Mouse (Mus musculus): ENCODE measurements around the gene Pak3.
"Not testable (repeated sequence)": the region's sequence is repeated elsewhere in the genome, so short reads cannot be mapped to it uniquely, and the experiment has no call there.

The Pak3 gene

DNA sequence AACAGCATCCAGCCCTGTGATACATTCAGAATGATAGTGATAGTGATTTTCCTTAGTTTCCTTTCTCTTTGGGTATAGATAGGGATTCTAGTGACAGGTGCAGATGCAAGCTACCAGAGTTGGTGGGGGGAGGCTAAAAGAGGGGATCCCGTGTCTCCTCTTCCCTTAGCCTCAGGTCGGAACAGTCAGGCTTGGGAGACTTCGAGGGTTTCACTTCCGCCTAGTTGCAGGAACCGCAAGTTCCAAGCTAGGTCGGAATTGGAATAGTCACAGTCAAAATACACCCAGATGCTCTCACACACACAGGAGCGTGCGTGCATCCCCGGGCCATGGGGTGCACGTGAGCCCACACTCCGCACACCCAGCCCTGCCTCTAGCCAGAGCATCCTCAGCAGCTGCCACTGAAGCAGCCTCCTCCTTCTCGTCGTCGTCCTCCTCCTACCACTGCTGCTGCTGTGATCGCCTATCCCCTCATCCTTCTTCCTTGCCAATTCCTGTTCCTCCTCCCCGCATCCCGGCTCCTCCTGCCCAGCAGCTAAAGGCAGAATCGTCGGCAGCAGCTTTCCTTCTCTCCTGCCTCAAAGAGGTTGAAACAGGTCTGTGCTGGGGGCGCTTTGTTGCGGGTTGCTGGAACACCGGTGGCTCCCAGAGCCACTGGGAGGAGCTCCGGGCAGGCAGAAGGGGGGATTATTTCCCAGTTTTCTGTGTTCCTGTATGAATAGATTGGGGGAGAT, at the start of gene Pak3:
Gene Pak3, plus strand, starts transcription at position 424 of the 734 bp plus-strand sequence.
- peak; percentile 24 for DNase-seq (ENCODE audit: extremely low spot score)

DNA sequence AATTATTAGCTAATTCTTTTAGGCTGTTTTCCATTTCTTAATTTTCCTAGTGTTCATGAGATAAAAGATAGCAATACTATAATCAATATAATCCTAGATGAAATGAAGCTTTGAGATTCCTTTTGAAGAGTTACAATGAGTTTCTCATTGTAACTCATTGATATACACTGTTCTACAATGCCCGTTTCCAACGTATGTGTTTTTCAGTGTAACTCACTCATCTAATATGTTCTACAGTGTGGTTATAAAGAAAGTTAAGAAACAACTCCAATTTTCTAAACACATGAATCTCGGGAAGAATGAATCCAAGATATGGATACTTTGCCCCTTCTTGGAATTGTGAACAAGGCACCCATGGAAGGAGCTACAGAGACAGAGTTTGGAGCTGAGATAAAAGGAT, 35.5 kb upstream of the Pak3 start:
- DNase-seq (ENCODE audit: extremely low spot score): peak; percentile 100

DNA sequence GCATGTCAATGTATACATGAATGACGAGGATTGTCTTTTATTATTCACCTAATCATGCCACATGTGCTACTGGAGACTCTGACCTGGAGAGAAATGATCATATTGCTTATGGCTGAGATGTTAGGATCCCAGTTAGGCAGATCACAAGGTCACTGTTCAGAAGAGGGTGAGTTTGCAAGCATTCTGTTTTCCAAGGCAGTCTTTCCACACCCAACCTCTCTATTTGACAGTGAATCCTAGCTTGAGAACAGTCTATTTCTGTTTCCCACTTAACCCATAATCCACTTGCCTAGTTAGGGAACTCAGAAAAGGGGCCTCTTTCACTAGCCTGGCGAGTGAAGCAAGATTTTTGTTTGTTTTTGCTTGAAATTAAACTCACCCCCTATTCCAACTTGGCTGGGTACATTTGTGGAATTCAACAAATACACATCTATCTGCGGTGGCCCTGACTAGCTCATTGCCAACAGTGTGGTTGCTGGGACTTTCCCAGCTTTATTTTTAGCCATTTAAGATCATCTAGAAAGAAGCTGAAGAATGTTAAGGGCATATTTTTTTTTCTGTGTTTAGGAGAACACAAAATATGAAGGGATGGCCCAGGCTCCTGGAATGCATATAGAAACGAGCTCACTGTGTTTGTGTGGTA, 17.2 kb upstream of the Pak3 start:
- no peak for DNase-seq (ENCODE audit: extremely low spot score)

DNA sequence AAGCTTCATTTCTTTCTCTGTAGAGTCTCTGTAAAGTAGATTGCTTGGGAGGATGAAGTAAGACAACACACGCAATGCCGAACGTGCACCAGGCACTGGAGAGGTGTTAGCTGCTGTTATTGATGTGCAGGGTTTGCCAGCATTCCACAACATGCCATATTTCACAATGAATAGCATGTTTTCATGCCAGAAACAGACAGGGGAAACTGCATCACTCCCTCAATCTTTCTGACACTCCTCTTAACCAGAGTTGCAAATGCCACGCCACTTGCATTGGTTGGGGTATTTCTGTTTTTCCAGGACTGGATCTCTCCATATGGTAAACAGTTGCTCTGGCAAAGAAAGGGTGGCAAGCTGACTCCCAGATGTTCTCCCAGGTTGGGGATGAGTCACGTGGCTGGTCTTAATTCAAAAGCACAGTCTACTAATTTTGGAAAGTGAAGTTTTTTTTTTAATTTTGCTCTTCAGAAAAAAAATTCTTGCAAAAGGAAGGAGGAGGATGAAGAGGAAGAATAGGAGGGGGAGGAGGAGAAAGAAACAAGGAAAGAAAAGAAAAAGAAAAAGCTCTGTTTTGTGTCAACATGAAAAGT, 16.5 kb upstream of the Pak3 start:
- DNase-seq (ENCODE audit: extremely low spot score): no peak

DNA sequence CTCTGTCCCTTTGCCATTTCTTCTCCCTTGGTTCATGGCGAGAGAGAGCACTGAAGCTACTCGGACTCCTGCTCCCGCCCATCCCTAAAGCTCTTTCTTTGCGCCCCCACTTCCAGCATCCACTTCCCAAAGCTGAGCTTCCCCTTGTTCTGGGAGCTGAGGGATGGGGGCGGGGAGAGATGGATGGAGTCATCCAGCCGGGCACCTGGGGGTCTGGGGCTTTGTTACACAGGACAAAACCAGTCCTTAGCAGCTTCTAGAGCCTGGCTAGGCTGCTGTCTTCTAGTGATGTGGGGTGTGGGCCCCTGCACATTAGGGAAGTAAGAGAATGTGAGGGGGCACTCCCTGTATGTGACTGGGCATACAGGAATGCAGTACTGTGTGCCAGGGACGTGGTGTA, 526 bp downstream of the Pak3 start:
- peak; percentile 10 for DNase-seq (ENCODE audit: extremely low spot score)

DNA sequence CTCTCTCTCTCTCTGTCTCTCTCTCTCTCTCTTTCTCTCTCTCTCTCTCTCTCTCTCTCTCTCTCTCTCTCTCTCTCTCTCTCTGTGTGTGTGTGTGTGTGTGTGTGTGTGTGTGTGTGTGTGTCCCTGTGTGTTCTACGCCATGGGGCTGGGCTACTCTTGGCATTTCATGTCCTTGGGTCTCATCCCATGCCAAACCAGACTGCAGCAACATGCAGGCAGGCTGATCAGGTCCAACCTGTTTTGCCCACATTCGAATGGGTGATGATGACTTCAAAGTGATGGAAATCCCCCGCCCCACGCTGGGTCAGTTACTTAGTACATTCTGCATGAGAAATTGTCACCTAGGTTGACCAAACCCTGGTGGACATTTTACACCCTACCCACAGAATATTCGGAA, 1.1 kb downstream of the Pak3 start:
- DNase-seq (ENCODE audit: extremely low spot score): not testable (repeated sequence)

DNA sequence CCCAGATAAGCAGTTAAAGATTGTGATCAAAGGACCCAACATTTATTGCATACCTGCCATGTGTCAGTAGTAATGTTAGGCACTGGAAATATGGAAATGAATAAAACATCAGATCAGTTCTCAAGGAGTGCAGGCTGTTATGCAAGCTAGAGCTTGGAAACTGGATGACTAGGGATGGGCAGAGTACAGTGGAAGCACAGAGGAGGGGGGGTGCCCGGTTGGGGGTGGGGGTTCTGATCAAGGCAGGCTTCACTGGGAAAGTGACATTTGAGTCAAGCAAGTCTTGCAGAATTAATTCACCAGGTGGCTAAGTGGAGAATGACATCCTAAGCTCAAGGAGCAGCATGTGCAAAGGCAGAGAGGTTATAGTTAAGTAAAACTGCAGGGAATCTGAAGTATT, 1.8 kb downstream of the Pak3 start:
- DNase-seq (ENCODE audit: extremely low spot score): no peak

DNA sequence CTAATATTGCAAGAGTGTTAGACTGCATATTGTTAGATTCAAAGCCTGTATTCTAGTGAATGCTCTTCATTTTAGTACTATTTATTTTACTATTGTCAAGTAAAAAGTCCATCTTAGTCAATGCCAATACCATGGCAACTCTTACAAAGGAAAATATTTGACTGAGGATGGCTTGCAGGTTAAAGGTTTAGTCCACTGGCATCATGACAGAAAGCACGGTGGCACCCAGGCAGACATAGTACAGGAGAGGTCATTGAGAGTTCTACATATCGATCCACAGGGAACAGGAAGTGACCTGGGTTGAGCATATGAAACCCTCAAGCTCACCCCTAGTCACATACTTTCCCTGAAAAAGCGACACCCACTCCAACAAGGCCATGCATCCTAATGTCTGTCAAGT, 13.9 kb downstream of the Pak3 start:
- DNase-seq (ENCODE audit: extremely low spot score): no peak

DNA sequence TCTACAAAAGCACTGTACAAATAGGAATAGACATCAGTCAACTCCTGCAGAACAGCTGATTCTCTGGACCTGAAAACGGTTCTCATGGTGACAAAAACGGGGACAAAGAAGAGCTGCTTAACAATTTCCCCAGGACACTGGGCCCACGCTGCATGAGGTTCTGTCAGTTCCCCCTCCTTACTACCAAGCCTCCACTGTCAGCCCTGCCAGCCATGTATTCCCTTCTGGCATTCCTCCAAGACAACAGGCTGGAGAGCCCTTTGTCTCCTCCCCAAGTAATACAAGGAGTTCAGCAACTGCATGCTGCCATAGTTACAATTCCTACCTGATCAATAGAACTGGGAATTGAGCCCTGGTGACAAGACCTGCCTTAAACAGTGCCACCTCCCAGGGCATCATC, 15.2 kb downstream of the Pak3 start:
- no peak for DNase-seq (ENCODE audit: extremely low spot score)

DNA sequence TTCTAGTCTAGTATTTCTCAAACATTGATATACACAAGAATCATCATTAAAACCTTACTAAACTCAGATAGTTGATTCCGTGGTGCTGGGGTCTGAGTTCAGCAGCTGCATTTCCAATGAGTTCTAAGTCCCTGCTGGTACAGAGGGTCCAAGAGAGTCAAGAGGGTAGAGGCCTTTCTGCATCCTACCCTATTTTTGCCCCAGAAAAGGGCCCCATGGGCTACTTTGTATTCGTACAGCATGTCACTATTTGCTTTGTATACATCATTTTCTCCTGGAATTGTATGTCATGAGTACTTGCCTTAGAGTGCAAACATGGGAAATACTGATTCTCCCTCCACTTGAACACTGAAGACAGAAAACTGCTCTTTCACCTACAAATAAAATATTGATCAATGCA, 24.4 kb downstream of the Pak3 start:
- no peak for DNase-seq (ENCODE audit: extremely low spot score)

DNA sequence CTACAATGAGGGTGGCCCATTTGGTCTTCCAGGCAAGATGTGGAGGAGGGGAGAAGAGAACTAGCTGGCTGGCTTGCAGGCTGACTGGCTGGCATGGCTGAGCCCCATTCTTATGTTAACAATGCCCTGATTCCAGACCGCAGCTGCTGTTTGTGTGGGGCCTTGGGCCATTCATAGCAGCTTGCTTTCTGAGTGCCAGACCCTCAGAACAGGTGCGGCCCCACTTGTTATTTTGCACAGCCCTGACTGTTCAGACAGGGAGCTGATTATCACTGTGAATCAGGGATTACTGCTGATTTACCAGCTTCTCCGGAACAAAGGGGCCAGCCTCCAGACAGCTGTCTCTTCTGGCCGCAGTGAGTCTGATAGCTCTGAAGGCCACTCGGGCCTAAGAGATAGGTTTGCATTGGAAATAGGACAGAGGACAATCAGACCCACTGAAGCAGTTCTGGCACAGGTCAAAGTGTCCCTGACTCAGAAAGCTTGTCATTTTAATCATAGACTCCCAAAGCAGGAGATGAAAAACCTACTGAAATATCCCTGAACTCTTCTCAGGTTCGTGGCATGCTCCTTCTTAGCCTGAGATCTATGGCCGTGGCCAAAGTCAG, 24.9 kb downstream of the Pak3 start:
- peak; percentile 12 for DNase-seq (ENCODE audit: extremely low spot score)

DNA sequence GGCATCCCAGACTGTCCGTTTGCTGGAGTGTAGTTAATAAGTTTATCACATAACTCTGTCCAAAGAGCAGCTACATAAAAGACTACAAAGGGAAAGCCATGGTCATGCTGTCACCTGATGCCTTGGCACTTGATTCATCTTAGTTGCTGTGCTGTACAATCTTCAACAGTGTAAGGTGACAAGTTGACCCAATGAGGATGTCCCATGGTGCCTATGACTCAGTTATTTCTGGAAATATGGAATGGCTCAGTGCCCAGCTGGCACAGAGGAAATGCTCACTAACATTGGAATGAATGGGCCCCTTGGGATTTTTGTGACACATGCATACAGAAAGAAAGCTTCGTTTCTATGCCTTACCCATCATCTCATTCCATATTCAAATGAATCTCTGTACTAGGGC, 55.3 kb downstream of the Pak3 start:
- DNase-seq (ENCODE audit: extremely low spot score): no peak

DNA sequence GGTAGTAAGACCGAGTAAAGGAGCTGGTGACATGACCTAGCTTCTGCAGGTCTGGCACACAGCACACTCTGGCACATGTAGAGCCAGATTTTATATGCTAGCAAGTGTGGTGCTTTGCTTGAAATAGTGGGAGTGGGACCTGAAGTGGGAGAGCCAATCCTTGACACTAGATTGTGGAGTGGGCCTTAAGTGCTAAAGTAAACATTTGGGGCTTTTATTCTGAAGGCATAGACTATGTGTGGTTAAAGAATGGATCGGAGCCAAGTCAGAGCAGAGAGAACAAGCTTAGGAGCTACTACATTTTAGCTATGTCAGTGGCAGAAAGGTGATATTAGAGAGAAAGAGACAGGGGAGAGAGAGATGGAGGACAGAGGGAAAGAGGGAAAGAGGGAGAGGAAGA, 61.5 kb downstream of the Pak3 start:
- DNase-seq (ENCODE audit: extremely low spot score): no peak

DNA sequence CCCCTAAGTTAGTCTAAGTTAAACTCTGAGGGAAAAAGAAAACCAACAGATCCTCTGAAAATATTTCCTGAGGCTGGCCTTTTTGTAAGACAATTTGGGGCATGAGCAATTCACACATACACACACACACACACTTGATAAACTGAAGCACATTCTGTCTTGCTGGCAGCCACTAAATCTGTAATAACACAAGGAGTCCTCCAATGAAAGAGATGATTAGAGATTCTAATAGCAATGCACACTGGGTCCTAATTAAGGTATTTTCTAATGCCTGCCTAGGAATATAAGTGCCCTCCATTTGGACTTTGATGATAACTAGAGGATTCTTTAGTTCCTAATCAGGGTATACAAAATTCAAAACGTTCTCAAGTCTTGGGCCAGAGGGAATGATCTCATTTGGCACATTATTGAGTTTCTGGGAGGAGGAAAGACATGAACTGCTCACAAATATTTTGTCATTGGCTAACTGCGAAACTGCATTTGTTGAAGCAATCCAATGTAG, 62.1 kb downstream of the Pak3 start:
- no peak for DNase-seq (ENCODE audit: extremely low spot score)

DNA sequence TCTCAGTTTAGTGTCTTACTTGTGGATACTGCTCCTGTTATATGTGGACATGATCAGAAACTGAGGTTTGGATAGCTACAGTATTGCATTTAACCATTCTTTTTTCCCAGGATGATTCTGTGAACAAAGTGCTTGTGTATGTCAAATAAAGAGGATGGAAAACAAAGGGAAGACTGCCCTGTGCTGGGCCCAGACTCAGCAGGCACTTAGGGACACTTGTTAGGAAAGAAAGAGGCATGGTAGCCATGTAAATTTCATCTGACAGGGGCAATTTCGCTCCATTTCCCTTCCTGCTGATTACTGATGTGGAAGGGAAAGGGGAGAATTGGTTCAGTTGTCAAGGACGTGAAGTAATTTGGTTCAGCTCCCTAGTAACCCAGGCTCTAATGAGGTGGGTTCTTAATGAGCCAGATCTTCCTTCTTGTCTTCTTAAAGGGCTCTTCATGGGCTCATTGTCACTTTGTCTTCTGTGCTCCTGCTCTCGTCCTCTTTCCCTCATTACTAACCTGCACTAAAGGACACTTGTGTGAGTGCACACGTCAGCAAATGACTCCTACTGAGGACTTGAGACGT, 88.6 kb downstream of the Pak3 start:
- no peak for DNase-seq (ENCODE audit: extremely low spot score)

DNA sequence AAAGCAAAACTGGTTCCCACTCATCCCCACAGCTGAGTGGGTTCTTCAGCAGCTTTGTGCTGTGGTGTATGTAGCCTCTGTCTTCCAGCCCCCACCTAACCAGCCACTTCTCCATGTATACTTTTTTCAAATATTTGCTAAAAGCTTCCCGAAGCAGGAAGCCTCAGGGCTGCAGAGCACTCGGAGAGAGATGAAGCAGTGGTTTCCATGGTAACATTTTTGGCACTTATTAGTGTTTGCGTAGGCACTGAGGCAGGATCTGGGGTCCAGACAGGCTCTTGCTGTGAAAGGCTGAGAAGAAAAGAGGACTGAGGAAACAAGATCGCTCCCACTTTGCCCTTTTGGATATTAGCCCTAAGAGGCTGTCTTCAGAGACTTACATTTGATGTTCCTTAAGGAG, 100.3 kb downstream of the Pak3 start:
- peak; percentile 0 for DNase-seq (ENCODE audit: extremely low spot score)

DNA sequence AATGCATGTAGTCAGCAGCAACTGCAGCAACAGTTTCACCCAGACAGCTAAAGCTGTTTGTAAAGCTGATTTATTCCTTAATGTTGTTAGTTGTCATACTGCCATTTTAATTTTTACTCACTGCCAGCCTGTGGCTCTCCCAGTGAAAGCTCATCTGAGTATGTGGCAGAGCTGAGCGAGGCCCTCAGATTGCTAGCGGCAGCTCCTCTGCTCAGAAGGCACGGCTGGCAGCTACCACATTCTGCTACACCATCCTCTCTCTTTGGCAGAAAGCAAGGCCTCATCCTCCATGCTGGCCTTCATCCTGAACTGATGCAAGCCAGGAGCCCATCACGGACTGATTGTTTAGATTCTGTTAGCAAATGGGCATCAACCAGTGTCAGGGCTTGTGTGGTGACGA, 109.4 kb downstream of the Pak3 start:
- no peak for DNase-seq (ENCODE audit: extremely low spot score)

DNA sequence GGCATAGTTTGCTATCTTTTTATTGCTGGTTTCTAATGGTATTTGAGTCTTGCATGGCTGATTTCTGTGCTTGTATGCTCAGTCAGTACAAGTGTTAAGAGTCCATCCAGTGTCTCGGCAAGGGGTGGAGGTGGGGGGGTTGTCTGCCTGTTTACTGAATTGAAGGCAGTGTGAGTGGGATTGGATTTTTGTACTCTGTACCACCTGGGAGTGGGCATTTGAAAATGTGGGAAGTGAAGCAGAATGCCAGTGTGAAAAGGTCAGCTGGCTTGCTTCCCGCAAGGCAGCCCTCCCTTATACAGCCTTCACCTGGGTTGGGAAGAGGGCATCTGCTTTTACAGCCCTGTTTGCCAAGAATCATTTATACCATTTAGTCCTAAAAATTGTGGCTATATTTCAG, 125.5 kb downstream of the Pak3 start:
- DNase-seq (ENCODE audit: extremely low spot score): no peak

DNA sequence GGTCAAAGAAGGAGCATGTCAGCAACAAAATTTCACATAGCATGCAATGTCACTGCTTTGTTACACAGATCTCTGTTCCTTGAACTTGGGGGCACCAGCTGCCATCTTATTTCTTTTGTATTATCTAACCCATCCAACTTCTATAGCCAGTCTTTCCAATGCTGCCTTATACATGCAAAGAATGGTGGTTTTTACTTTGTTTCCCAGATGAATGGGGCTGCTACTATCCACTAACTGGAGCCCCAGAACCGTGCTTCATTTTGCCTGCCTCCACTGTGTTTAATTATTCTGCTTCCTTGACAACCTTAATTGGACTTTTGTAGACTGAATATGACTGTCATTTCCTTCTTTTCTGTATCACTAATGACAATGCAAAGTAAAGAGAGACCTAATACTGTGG, 126.4 kb downstream of the Pak3 start:
- DNase-seq (ENCODE audit: extremely low spot score): no peak

DNA sequence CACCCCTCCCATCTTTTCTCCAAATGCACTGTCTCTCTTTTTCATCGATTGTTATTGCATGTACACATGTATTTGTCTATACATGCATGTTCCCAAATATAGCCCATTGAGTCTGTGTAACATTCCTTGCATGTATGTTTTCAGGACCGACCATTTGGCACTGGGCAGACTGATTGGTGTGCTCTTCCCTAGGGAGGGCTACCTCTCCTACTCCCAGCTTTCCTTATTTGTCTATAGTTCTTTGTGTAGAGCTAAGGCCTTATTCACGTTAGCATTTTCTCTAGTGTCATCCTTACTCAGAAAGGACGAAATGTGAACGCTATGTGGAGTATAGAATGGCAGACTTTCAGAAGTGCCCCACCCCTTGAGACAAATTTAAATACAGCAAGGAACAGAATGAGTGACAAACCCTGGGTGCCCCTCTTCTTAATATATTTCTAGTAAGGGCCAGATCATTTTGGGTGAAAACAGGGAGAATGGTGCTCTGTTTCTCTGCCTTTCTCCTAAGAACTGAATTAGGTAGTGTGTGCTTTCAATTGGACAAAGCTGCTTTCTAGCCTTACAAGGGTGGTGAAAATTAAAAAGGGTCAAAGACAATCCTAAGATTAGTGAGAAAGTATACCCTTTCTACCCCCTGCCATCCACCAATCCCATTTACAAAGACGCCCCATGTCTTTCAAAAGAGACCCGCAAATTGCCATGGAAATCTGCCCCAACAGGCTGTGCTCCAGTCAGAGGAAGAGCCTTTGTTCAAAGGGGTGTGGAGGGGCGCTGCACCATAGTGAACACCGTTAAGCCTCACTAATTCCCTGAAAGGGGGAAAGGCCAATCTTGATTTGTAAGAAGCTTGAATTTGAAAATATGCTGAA, 136.2 kb downstream of the Pak3 start:
- DNase-seq (ENCODE audit: extremely low spot score): peak; percentile 12

DNA sequence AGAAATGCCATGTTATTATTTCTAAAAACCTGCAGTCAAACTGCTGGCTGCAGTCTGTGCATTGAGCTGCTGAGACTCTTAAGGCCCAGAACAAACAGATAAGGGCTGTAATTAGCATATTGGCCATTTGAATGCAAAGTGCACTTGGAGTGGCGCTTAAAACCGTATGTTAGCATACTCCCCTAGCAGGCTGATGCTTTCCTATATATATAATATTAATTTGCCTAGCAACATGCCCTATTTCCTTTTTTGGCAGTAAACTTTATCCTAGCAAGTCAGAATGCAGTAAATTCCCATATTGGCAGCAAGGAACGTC, 136.7 kb downstream of the Pak3 start:
- DNase-seq (ENCODE audit: extremely low spot score): no peak
